Mouse (Mus musculus): ENCODE measurements around the gene Foxn2.
"Not testable (repeated sequence)": the region's sequence is repeated elsewhere in the genome, so short reads cannot be mapped to it uniquely, and the experiment has no call there.

Gene Foxn2

GRCm38 (mm10) chr17:88441432-88442174 lies 1.1 kb downstream of the Foxn2 start:
- peak; percentile 64 for DNase-seq (ENCODE audit: low spot score)

GRCm38 (mm10) chr17:88442661-88443060 lies 2.1 kb downstream of the Foxn2 start:
- DNase-seq (ENCODE audit: low spot score) = no peak

- no peak for DNase-seq (ENCODE audit: low spot score)
Observed at GRCm38 (mm10) chr17:88443186-88443585, 2.7 kb downstream of the Foxn2 start.

GRCm38 (mm10) chr17:88458079-88458478 lies 17.6 kb downstream of the Foxn2 start:
- no peak for DNase-seq (ENCODE audit: low spot score)

GRCm38 (mm10) chr17:88459516-88459915 lies 19.0 kb downstream of the Foxn2 start:
- no peak for DNase-seq (ENCODE audit: low spot score)

- no peak for DNase-seq (ENCODE audit: low spot score)
Observed at GRCm38 (mm10) chr17:88459916-88460901, 19.7 kb downstream of the Foxn2 start.

GRCm38 (mm10) chr17:88462658-88463057 lies 22.1 kb downstream of the Foxn2 start:
- DNase-seq (ENCODE audit: low spot score) = peak; percentile 58

GRCm38 (mm10) chr17:88466591-88466990 lies 26.1 kb downstream of the Foxn2 start:
- peak; percentile 21 for DNase-seq (ENCODE audit: low spot score)

GRCm38 (mm10) chr17:88467696-88468095 lies 27.2 kb downstream of the Foxn2 start:
- no peak for DNase-seq (ENCODE audit: low spot score)

GRCm38 (mm10) chr17:88468655-88469398 lies 28.3 kb downstream of the Foxn2 start:
- not testable (repeated sequence) for DNase-seq (ENCODE audit: low spot score)

- DNase-seq (ENCODE audit: low spot score) = no peak
Observed at GRCm38 (mm10) chr17:88473766-88474165, 33.3 kb downstream of the Foxn2 start.

- DNase-seq (ENCODE audit: low spot score) = no peak
Observed at GRCm38 (mm10) chr17:88477165-88477564, 36.7 kb downstream of the Foxn2 start.

- no peak for DNase-seq (ENCODE audit: low spot score)
Observed at GRCm38 (mm10) chr17:88477699-88478098, 37.2 kb downstream of the Foxn2 start.

- no peak for DNase-seq (ENCODE audit: low spot score)
Observed at GRCm38 (mm10) chr17:88479040-88479439, 38.5 kb downstream of the Foxn2 start.

GRCm38 (mm10) chr17:88480369-88480768 lies 39.9 kb downstream of the Foxn2 start:
- DNase-seq (ENCODE audit: low spot score) = no peak

- no peak for DNase-seq (ENCODE audit: low spot score)
Observed at GRCm38 (mm10) chr17:88481062-88481461, 40.6 kb downstream of the Foxn2 start.

GRCm38 (mm10) chr17:88481587-88481986 lies 41.1 kb downstream of the Foxn2 start:
- DNase-seq (ENCODE audit: low spot score) = no peak

GRCm38 (mm10) chr17:88484539-88484938 lies 44.0 kb downstream of the Foxn2 start:
- DNase-seq (ENCODE audit: low spot score) = no peak

- no peak for DNase-seq (ENCODE audit: low spot score)
Observed at GRCm38 (mm10) chr17:88484951-88485350, 44.4 kb downstream of the Foxn2 start.

- no peak for DNase-seq (ENCODE audit: low spot score)
Observed at GRCm38 (mm10) chr17:88490546-88490945, 50.0 kb downstream of the Foxn2 start.

GRCm38 (mm10) chr17:88491366-88492106 lies 51.0 kb downstream of the Foxn2 start:
- DNase-seq (ENCODE audit: low spot score) = no peak

GRCm38 (mm10) chr17:88492107-88492460 lies 51.6 kb downstream of the Foxn2 start:
- DNase-seq (ENCODE audit: low spot score) = no peak

Measured in ovary, postnatal 36 days (tissue).